Mouse (Mus musculus) myocyte (in vitro differentiated cells): ENCODE data around the gene Trim37.

Experiments used
- CEBPB ChIP-seq: IDR thresholded peaks from 2 replicates; pipeline ENCODE4 v1.6.1; 2011; ENCODE audit warnings: mild to moderate bottlenecking, moderate library complexity; ENCODE audit not compliant: poor library complexity, insufficient read depth, severe bottlenecking
- E2F4 ChIP-seq: IDR thresholded peaks from one replicate; pipeline ENCODE4 v1.6.1; 2011; ENCODE audit warnings: mild to moderate bottlenecking, control low read depth, moderate library complexity; ENCODE audit not compliant: insufficient read depth
- MAX ChIP-seq: IDR thresholded peaks from one replicate; pipeline ENCODE4 v1.6.1; 2011; ENCODE audit warnings: low read depth, mild to moderate bottlenecking, control low read depth
- MYOD1 ChIP-seq, 3 experiments: IDR thresholded peaks; one replicate each; pipeline ENCODE4 v1.6.1; 2011; ENCODE audit warnings: control low read depth in 2 of 3, low read depth in 2 of 3, mild to moderate bottlenecking in 2 of 3, moderate library complexity in 1 of 3; ENCODE audit not compliant: insufficient read length in 2 of 3, control insufficient read depth in 1 of 3
- MYOG ChIP-seq, 3 experiments: IDR thresholded peaks; one replicate each; pipeline ENCODE4 v1.6.1; 2011; ENCODE audit warnings: control low read depth in 2 of 3, low read depth in 2 of 3, mild to moderate bottlenecking in 2 of 3; ENCODE audit not compliant: insufficient read length in 2 of 3, control insufficient read depth in 1 of 3, insufficient read depth in 1 of 3
- POLR2A ChIP-seq: IDR thresholded peaks from one replicate; pipeline ENCODE4 v1.6.1; 2011; ENCODE audit warnings: low read depth, mild to moderate bottlenecking, control low read depth, moderate library complexity; ENCODE audit not compliant: insufficient read length
- POLR2AphosphoS2 ChIP-seq: IDR thresholded peaks from one replicate; pipeline ENCODE4 v1.6.1; 2011; ENCODE audit warnings: low read depth, control low read depth; ENCODE audit not compliant: insufficient read length
- REST ChIP-seq: IDR thresholded peaks from one replicate; pipeline ENCODE4 v1.6.1; 2011; ENCODE audit warnings: mild to moderate bottlenecking, control low read depth, moderate library complexity; ENCODE audit not compliant: insufficient read depth, insufficient read length
- TCF12 ChIP-seq: IDR thresholded peaks from one replicate; pipeline ENCODE4 v1.6.1; 2011; ENCODE audit warnings: mild to moderate bottlenecking, control low read depth; ENCODE audit not compliant: poor library complexity, insufficient read depth, severe bottlenecking
- USF1 ChIP-seq: IDR thresholded peaks from one replicate; pipeline ENCODE4 v1.6.1; 2011; ENCODE audit warnings: low read depth, mild to moderate bottlenecking, control low read depth, moderate library complexity

DNA sequence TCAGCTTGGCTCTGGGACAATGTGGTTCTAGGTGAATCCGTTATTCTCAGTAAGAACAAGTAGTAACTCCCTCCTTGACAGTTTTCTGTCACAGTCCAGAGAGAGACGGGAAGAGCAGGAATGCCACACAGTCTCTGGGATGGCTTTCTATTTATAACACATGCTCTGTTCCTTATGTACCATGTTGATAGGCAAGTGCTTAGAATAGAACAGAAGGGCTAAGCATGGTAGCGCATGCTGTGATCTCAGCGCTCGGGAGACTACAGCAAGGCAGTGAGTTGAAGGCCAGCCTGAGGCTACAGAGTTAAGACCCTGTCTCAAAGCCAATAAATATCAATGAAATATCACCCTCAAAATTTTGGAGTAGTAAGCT, 120.6 kb downstream of the Trim37 start:
- TF ChIP-seq POLR2A (no peak), USF1 (no peak), MAX (no peak), E2F4 (no peak), TCF12 (no peak), MYOD1 (IDR thresholded peaks at IDR 0.05; ENCODE audit: control insufficient read depth in 1 of 3, insufficient read length in 2 of 3, low read depth in 2 of 3) (no peak), POLR2AphosphoS2 (no peak), MYOG (IDR thresholded peaks at IDR 0.05; ENCODE audit: control insufficient read depth in 1 of 3, insufficient read depth in 1 of 3, insufficient read length in 2 of 3, low read depth in 2 of 3) (no peak), REST (no peak), CEBPB (no peak)
